Mouse (Mus musculus) embryonic facial prominence, embryonic 13.5 days (tissue): ENCODE results near the gene Flvcr2. TPM values are rescaled to one million over a fixed set of nuclear protein-coding genes. Genes with fewer than 3 reads are reported as not detected.

ENCODE experiments used
- microRNA-seq: library from miRNA; unstranded; fragments of <30 nt; microRNA quantifications from one replicate; pipeline ENCODE4, GENCODE M21; 2016
- polyA plus RNA-seq: library from polyadenylated mRNA; unstranded; fragments of >200 nt; fragmentation: Nextera tagmentation; extraction: Ambion mirVana; gene quantifications from 2 replicates; pipeline ENCODE4 v1.2.1, GENCODE M21; 2015

Flvcr2 gene
- polyA plus RNA-seq, 1 experiment from 2014 or later, result 2.5 TPM

Small RNAs within 50 kb of the gene (microRNA-seq; reads per million reads assigned to microRNA genes)
- gene Gm47285, result not detected

Other genes with a start within 250 kb of the Flvcr2 start
- gene Jdp2, start 147.5 kb upstream of the Flvcr2 start, polyA plus RNA-seq, result 0.35 and 0.63 TPM in 2 replicates
- 5.8 and 7.6 TPM in 2 replicates for gene Batf, start 59.9 kb upstream of the Flvcr2 start, polyA plus RNA-seq
- 113 and 119 TPM in 2 replicates for gene Erg28, start 78.0 kb downstream of the Flvcr2 start, polyA plus RNA-seq
- gene Ttll5, start 78.1 kb downstream of the Flvcr2 start, polyA plus RNA-seq, result 13.4 and 17.3 TPM in 2 replicates